Mouse (Mus musculus) CH12.LX (cell line): Measurements from ENCODE around the gene Creg1. TPM values are rescaled to one million over a fixed set of nuclear protein-coding genes. Genes with fewer than 3 reads are reported as not detected.

Source experiments
- DNase-seq: peaks from one replicate; pipeline ENCODE4 v3.0.0-alpha.2; 2013; ENCODE audit errors: extremely low read depth
- H3K27ac ChIP-seq: 2 replicates; pipeline ENCODE4 v1.5.1; 2012; ENCODE audit warnings: low read depth, mild to moderate bottlenecking, control low read depth, moderate library complexity; ENCODE audit not compliant: insufficient read depth
- H3K27me3 ChIP-seq: replicated peaks from 2 replicates; pipeline ENCODE3; 2012; ENCODE audit warnings: inconsistent platforms
- H3K36me3 ChIP-seq, 2 experiments: replicated peaks in 1 of 2; 2 replicates each; pipeline versions ENCODE3 to v1.6.1; 2012; ENCODE audit warnings: inconsistent platforms in 1 of 2, low read length in 1 of 2, mild to moderate bottlenecking in 1 of 2, mixed read lengths in 1 of 2, moderate library complexity in 1 of 2; ENCODE audit not compliant: control insufficient read depth in 1 of 2, insufficient read depth in 1 of 2
- H3K4me1 ChIP-seq, 2 experiments: 2 replicates each; pipeline ENCODE4 v1.6.1; 2012; ENCODE audit warnings: inconsistent platforms in 1 of 2, moderate library complexity in 1 of 2; ENCODE audit not compliant: insufficient read depth in 2 of 2, control insufficient read depth in 1 of 2
- H3K4me2 ChIP-seq: 2 replicates; pipeline ENCODE4 v1.6.1; 2012; ENCODE audit warnings: low read depth, mild to moderate bottlenecking, control low read depth; ENCODE audit not compliant: poor library complexity, insufficient read depth, severe bottlenecking
- H3K4me3 ChIP-seq, 3 experiments: fragments of 150-350 bp in 1 of 3; sonication (generic) in 1 of 3; replicated peaks in 1 of 3; 2 replicates each; pipeline versions ENCODE3 to v1.5.1; 2011 to 2012; ENCODE audit warnings: low read depth in 2 of 3, low read length in 2 of 3, mild to moderate bottlenecking in 2 of 3, moderate library complexity in 2 of 3, control low read depth in 1 of 3, improper control_type of control experiment in 1 of 3, inconsistent platforms in 1 of 3, mixed read lengths in 1 of 3; ENCODE audit not compliant: poor library complexity in 1 of 3
- H3K79me2 ChIP-seq: replicated peaks from 2 replicates; pipeline ENCODE4 v1.6.1; 2012; ENCODE audit warnings: mild to moderate bottlenecking, moderate library complexity; ENCODE audit not compliant: control insufficient read depth, poor library complexity, insufficient read depth, severe bottlenecking; ENCODE audit errors: extremely low read depth
- H3K9ac ChIP-seq: 2 replicates; pipeline ENCODE4 v1.6.1; 2012; ENCODE audit warnings: low read depth, mild to moderate bottlenecking, control low read depth, moderate library complexity; ENCODE audit not compliant: insufficient read depth
- H3K9me3 ChIP-seq: replicated peaks from 2 replicates; pipeline ENCODE3; 2012; ENCODE audit warnings: low read length, inconsistent platforms, mixed read lengths
- BHLHE40 ChIP-seq: IDR thresholded peaks from 2 replicates; pipeline ENCODE4 v1.6.1; 2011; ENCODE audit warnings: mild to moderate bottlenecking, low read depth, low read length, improper control_type of control experiment
- CHD2 ChIP-seq: IDR thresholded peaks from 2 replicates; pipeline ENCODE4 v1.6.1; 2011; ENCODE audit warnings: low read length, improper control_type of control experiment
- CTCF ChIP-seq, 2 experiments: IDR thresholded peaks in 1 of 2; conservative IDR thresholded peaks in 1 of 2; 2 replicates each; pipeline ENCODE4 v1.5.1; 2011 to 2012; ENCODE audit warnings: low read depth in 2 of 2, low read length in 2 of 2, improper control_type of control experiment in 1 of 2, inconsistent platforms in 1 of 2, mild to moderate bottlenecking in 1 of 2, moderate library complexity in 1 of 2
- EP300 ChIP-seq: IDR thresholded peaks from 2 replicates; pipeline ENCODE4 v1.6.1; 2011; ENCODE audit warnings: low read length, improper control_type of control experiment
- GABPA ChIP-seq: IDR thresholded peaks from 2 replicates; pipeline ENCODE4 v1.6.1; 2012; ENCODE audit warnings: low read depth, low read length, improper control_type of control experiment, inconsistent platforms; ENCODE audit not compliant: insufficient replicate concordance
- JUND ChIP-seq: conservative IDR thresholded peaks from 2 replicates; pipeline ENCODE4 v1.6.1; 2011; ENCODE audit warnings: low read depth, low read length, improper control_type of control experiment
- MAFK ChIP-seq: IDR thresholded peaks from 2 replicates; pipeline ENCODE4 v1.6.1; 2011; ENCODE audit warnings: low read length, improper control_type of control experiment; ENCODE audit not compliant: insufficient replicate concordance
- MAZ ChIP-seq: IDR thresholded peaks from 2 replicates; pipeline ENCODE4 v1.6.1; 2012; ENCODE audit warnings: low read depth, mild to moderate bottlenecking, inconsistent platforms, low read length, improper control_type of control experiment, moderate library complexity
- MYC ChIP-seq: IDR thresholded peaks from 2 replicates; pipeline ENCODE4 v1.6.1; 2011; ENCODE audit warnings: low read depth, mild to moderate bottlenecking, improper control_type of control experiment, low read length
- NELFE ChIP-seq: IDR thresholded peaks from 2 replicates; pipeline ENCODE4 v1.6.1; 2011; ENCODE audit warnings: low read depth, low read length, improper control_type of control experiment
- NRF1 ChIP-seq: IDR thresholded peaks from 2 replicates; pipeline ENCODE4 v1.6.1; 2014; ENCODE audit warnings: low read depth, mild to moderate bottlenecking, inconsistent platforms, low read length, improper control_type of control experiment, moderate library complexity
- POLR2A ChIP-seq: IDR thresholded peaks from 2 replicates; pipeline ENCODE4 v1.6.1; 2011; ENCODE audit warnings: low read depth, mild to moderate bottlenecking, improper control_type of control experiment, low read length
- SMC3 ChIP-seq: IDR thresholded peaks from 2 replicates; pipeline ENCODE4 v1.6.1; 2011; ENCODE audit warnings: low read depth, low read length, improper control_type of control experiment
- TCF12 ChIP-seq: IDR thresholded peaks from 2 replicates; pipeline ENCODE4 v1.6.1; 2014; ENCODE audit warnings: low read depth, mild to moderate bottlenecking, inconsistent platforms, low read length, improper control_type of control experiment
- UBTF ChIP-seq: IDR thresholded peaks from 2 replicates; pipeline ENCODE4 v1.6.1; 2012; ENCODE audit warnings: low read depth, mild to moderate bottlenecking, inconsistent platforms, low read length, improper control_type of control experiment, moderate library complexity
- USF2 ChIP-seq: conservative IDR thresholded peaks from 2 replicates; pipeline ENCODE4 v1.6.1; 2011; ENCODE audit warnings: low read depth, low read length, improper control_type of control experiment
- dilution Hi-C: fragments of 300-500 bp; cut with MboI; formaldehyde crosslinking; loops from 2 replicates; pipeline ENCODE4 v1.14.3; 2020; ENCODE audit warnings: low sequenced_read_pairs; ENCODE audit not compliant: extremely low pct_unique_long_range_greater_than_20kb, extremely low pct_ligation_motif_present
- in situ Hi-C: fragments of 300-500 bp; cut with MboI; formaldehyde crosslinking; loops from 3 replicates; pipeline ENCODE4 v1.14.3; 2019; ENCODE audit warnings: low sequenced_read_pairs, low pct_ligation_motif_present, low pct_unique_long_range_greater_than_20kb, mixed read lengths
- polyA plus RNA-seq: library from polyadenylated mRNA; unstranded; fragments of >175 nt; gene quantifications from 2 replicates; pipeline ENCODE4 v1.2.1, GENCODE M21; 2012; ENCODE audit warnings: low read depth; ENCODE audit not compliant: insufficient read length
- total RNA-seq, 2 experiments: library from RNA; depleted of rRNA; stranded (reverse); fragments of 300-350 nt in 1 of 2; fragments of >200 nt in 1 of 2; gene quantifications; 2 replicates each; pipeline ENCODE4 v1.2.3; 2012 to 2014

Creg1 gene
- total and polyA plus RNA-seq, 3 experiments = 22.3 to 44.3 (median 38.2) TPM

DNA sequence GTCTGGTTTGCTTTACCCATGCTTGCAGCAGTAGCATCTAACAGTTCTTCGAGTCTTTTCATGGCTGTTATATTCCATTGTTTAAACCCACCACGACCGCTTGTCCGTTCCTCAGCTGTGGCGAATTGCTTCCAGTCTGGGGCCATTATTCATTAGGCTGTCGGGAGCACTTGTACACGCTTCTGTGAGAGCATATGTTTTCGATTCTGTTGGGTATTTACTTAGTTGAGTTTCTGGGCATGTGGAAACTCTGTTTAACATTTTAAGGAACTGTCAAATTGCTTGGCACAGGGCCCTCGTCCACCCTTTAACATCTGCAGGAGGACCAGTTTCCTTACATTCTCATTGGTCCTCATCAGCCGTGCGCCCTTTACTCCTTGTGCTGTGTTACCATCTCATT, 22.8 kb downstream of the Creg1 start:
- no peaks in the 10 kb centered on the region for H3K36me3 ChIP-seq
- no peak overlapping the region for H3K27ac ChIP-seq
- no peaks in the 10 kb centered on the region for H3K79me2 ChIP-seq
- no peak overlapping the region for H3K4me2 ChIP-seq
- in situ Hi-C loops = no loop called here
- no peaks in the 10 kb centered on the region for H3K27me3 ChIP-seq
- H3K9me3 ChIP-seq = no peaks in the 10 kb centered on the region
- H3K9ac ChIP-seq = no peak overlapping the region
- TF ChIP-seq USF2 (no peak), CHD2 (no peak), TCF12 (no peak), MAZ (no peak), JUND (no peak)
- peaks cover 0 to 2% of the 10 kb centered on the region in 2 experiments; a peak in 1 of 4 replicates for H3K4me1 ChIP-seq
- no peak for DNase-seq
- dilution Hi-C loops = no loop called here
- H3K4me3 ChIP-seq = no peak overlapping the region

DNA sequence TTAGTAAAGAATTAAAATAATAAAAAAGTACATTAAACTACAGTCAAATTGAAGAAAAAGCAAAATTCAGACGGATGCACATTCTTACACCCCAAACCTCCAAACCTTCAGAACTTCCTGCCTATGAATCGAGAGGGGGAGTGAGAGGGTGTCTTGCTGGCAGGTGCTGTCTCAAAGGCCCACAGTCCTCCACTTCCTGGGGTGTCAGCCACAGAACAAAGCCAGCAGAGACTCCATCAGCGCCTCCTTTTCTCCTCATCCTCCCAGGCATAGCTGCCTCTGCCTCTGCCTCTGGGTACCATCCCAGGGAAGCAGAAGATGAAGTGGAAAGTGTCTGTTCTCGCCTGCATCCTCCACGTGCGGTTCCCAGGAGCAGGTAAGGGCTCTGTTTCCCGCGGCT, 25.0 kb downstream of the Creg1 start, which contains the start of gene Cd247:
Cd247 (plus strand) TSS at position 171 of the 400 bp plus-strand sequence.
- no peak within 1 kb of the TSS for H3K4me3 ChIP-seq
- H3K27me3 ChIP-seq = no peaks in the 10 kb centered on the region
- H3K79me2 ChIP-seq = no peaks in the 10 kb centered on the region
- H3K9ac ChIP-seq = no peak within 1 kb of the TSS
- no peaks in the 10 kb centered on the region for H3K9me3 ChIP-seq
- no peaks in the 10 kb centered on the region for H3K4me1 ChIP-seq
- H3K36me3 ChIP-seq = no peaks in the 10 kb centered on the region
- no peak for DNase-seq
- dilution Hi-C loops (no loop called here), in situ Hi-C loops (no loop called here)
- H3K4me2 ChIP-seq = no peak within 1 kb of the TSS
- no peak for TF ChIP-seq MYC
- TF ChIP-seq CTCF (conservative IDR thresholded peaks at IDR 0.05 in 1 of 2, IDR thresholded peaks at IDR 0.05 in 1 of 2; ENCODE audit: low read depth in 2 of 2, low read length in 2 of 2) = no peak
- TF ChIP-seq GABPA = no peak
- no peak for TF ChIP-seq NELFE
- TF ChIP-seq TCF12 = no peak
- no peak for TF ChIP-seq POLR2A
- no peak for TF ChIP-seq UBTF
- no peak for TF ChIP-seq MAFK
- no peak for TF ChIP-seq BHLHE40
- no peak within 1 kb of the TSS for H3K27ac ChIP-seq

DNA sequence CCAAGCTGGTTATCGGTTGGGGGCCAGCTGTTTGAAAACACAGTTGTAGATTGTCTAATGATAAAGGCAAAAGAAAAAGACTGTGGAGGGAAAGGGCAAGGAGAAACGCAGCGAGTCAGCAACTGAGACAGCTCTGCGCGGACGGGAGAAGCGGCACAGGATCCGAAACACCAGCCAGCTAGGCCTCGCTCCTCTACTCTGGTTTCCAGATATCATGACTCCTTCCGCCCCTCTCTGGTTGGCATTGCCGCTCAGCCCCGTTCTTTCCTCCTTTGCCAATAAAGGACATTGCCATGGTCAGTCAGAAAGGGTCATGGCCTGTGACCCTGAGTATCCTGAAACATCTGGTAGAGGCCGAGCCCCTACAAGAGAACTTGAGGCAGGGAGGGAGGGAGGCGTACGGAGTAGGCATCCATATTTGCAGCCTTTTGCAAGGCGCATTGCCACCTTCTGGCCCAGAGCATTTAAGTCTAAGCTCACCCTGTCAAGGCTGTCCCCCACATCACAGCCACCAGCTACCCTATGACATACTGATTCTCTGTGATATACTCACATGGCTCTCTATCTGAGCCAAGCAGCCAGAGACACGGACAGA, 25.6 kb downstream of the Creg1 start:
- H3K9me3 ChIP-seq = no peaks in the 10 kb centered on the region
- H3K4me1 ChIP-seq = no peaks in the 10 kb centered on the region
- dilution Hi-C loops (no loop called here), in situ Hi-C loops (no loop called here)
- H3K4me2 ChIP-seq = no peak overlapping the region
- no peaks in the 10 kb centered on the region for H3K27me3 ChIP-seq
- H3K9ac ChIP-seq = no peak overlapping the region
- TF ChIP-seq SMC3 (no peak), NELFE (no peak), EP300 (no peak), BHLHE40 (no peak), NRF1 (no peak)
- no peak overlapping the region for H3K4me3 ChIP-seq
- no peak for DNase-seq
- no peaks in the 10 kb centered on the region for H3K36me3 ChIP-seq
- H3K79me2 ChIP-seq = no peaks in the 10 kb centered on the region
- no peak overlapping the region for H3K27ac ChIP-seq
